Mouse (Mus musculus) induced T-regulatory cell, adult 2 months (primary cell): ENCODE data around the gene Crcp.

Experiments used
- DNase-seq: peaks from one replicate; pipeline ENCODE4 v3.0.0-alpha.2; 2012; ENCODE audit warnings: low read depth

Crcp gene

DNA sequence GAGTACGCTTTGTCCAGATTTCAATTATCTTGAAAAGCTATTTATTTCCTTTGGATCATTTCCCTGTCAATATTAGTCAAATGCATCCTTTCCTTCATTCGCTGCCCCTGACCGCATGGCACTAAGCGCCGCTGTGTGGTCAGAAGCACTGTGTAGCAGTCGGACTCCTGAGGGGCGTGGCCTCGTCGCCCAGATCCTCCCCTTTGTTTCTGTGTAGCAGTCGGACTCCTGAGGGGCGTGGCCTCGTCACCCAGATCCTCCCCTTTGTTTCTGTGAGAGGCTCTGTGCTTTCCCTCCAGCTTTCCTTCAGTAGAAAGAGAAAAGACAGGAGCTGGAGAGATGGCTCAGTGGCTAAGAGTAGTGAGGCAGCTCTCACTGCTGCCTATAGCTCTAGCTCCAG is 67.7 kb downstream of the Crcp start:
- DNase-seq = no peak

DNA sequence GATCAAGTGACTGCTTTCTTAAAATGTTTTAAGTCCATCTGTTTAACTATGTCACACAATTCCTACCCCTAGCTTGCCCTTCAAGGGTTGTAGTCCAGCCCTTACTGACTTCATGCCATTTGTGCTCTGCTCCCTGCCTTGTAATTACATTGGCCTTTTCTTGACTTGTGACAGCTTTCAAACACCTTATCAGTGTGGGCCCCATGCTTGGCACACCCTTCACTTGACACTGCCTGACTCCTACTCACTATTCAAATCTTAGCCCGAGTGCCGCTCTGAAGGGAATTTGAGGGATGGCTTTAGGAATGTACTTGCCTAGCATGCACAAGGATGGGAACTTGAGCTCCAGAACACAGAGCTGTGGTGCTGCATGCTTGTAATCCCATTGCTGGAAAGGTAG is 68.7 kb downstream of the Crcp start:
- no peak for DNase-seq

GRCm38 (mm10) chr5:130101724-130102123 is 72.6 kb downstream of the Crcp start:
- DNase-seq = no peak

DNA sequence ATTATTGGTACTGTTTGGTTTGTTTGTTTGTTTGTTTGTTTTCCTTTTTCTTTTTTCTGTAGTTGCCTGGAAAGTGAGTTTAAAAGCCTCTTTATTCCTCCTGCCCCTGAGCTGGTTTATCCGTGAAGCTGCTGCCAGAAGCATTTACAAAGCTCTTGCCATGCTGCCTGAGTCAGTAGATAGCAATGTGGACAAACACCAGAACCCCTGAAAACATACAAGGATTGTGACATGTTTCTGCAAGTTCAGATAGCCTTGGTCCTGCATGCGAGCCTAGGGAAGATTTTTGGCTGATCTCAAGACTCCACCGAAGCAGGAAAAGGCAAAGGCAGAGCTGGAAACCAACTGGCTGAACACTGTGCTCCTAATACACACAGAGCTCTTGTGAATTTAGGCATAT is 80.3 kb downstream of the Crcp start:
- no peak for DNase-seq
